Mouse (Mus musculus) kidney, embryonic 15.5 days (tissue): ENCODE measurements around the gene Trabd2b. TPM values are rescaled to one million over a fixed set of nuclear protein-coding genes. Genes with fewer than 3 reads are reported as not detected.
A peak's percentile ranks its signal among the peaks of the same experiment; 100 is the strongest.

Source experiments
- ATAC-seq: fragments of 200-750 bp; cut with Nextera tagmentation; replicated peaks from 2 replicates; pipeline ENCODE4 v1.8.0; 2017; ENCODE audit warnings: moderate TSS enrichment; ENCODE audit not compliant: low FRiP score
- H3K27ac ChIP-seq: fragments of 300-500 bp; sonication (generic); 2 replicates; pipeline ENCODE4 v1.5.1; 2015; ENCODE audit warnings: mild to moderate bottlenecking, inconsistent platforms
- H3K27me3 ChIP-seq: fragments of 300-500 bp; sonication (generic); 2 replicates; pipeline ENCODE4 v1.6.1; 2015; ENCODE audit warnings: inconsistent platforms
- H3K36me3 ChIP-seq: fragments of 300-500 bp; sonication (generic); 2 replicates; pipeline ENCODE4 v1.6.1; 2015; ENCODE audit warnings: inconsistent platforms
- H3K4me1 ChIP-seq: fragments of 300-500 bp; sonication (generic); 2 replicates; pipeline ENCODE4 v1.6.1; 2015; ENCODE audit warnings: inconsistent platforms
- H3K4me2 ChIP-seq: fragments of 300-500 bp; sonication (generic); 2 replicates; pipeline ENCODE4 v1.6.1; 2015; ENCODE audit warnings: moderate library complexity, mild to moderate bottlenecking, inconsistent platforms
- H3K4me3 ChIP-seq: fragments of 300-500 bp; sonication (generic); replicated peaks from 2 replicates; pipeline ENCODE4 v1.5.1; 2015; ENCODE audit warnings: mild to moderate bottlenecking, inconsistent platforms
- H3K9ac ChIP-seq: fragments of 300-500 bp; sonication (generic); 2 replicates; pipeline ENCODE4 v1.6.1; 2015; ENCODE audit warnings: mild to moderate bottlenecking, inconsistent platforms
- H3K9me3 ChIP-seq: fragments of 300-500 bp; sonication (generic); replicated peaks from 2 replicates; pipeline ENCODE4 v1.6.1; 2016; ENCODE audit warnings: inconsistent platforms
- WGBS: fragments of 180-500 bp; shearing (Covaris S2); methylation state at CpG from one replicate; pipeline ENCODE4 v1.1.7; 2015; ENCODE audit warnings: mixed read lengths; 5-methylcytosine and 5-hydroxymethylcytosine counted together
- polyA plus RNA-seq: library from polyadenylated mRNA; unstranded; fragments of >200 nt; fragmentation: Nextera tagmentation; extraction: Ambion mirVana; gene quantifications from 2 replicates; pipeline ENCODE4 v1.2.1, GENCODE M21; 2015

Gene Trabd2b
- polyA plus RNA-seq, 1 experiment from 2014 or later: 4.9 TPM

- Histone ChIP-seq H3K27ac (peak overlapping the region; percentile 78), H3K36me3 (no peaks in the 10 kb centered on the region), H3K9ac (no peak overlapping the region), H3K4me2 (no peak overlapping the region), H3K9me3 (no peaks in the 10 kb centered on the region), H3K4me1 (peaks cover 40% of the 10 kb centered on the region), H3K4me3 (no peak overlapping the region), H3K27me3 (peaks cover 4% of the 10 kb centered on the region; the same call in 1 of the 2 replicates)
- peak; percentile 24; the same call in 1 of the 2 replicates for ATAC-seq
- 20% methylated on average over 4 of the region's 4 CpGs for WGBS
Observed at GRCm38 (mm10) chr4:114625357-114625756, 218.8 kb downstream of the Trabd2b start.

DNA sequence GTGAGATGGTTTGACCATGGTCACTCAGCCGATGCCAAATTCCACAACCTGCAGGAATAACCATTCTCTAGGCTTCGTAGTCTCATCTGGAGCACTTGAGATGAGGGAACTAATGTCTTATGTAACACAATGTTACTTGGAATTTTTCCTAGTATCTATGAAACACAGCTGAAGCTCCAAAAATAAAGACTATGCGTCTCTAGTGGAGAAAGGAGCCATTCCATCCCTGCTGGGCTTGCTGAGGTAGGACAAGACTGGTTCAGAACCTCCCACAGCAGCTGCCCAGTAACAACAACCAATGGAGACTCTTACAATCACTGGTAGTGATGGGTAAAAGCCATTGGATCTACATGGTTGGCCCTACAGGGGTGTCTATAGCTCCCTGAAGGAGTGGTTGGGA is 219.4 kb downstream of the Trabd2b start:
- no peak overlapping the region for H3K4me2 ChIP-seq
- H3K36me3 ChIP-seq: no peaks in the 10 kb centered on the region
- no peak overlapping the region for H3K27ac ChIP-seq
- no peaks in the 10 kb centered on the region for H3K9me3 ChIP-seq
- peaks cover 44% of the 10 kb centered on the region for H3K4me1 ChIP-seq
- no peak overlapping the region for H3K4me3 ChIP-seq
- 81% methylated on average over 3 of the region's 3 CpGs for WGBS
- no peak for ATAC-seq
- peaks cover 4% of the 10 kb centered on the region; the same call in 1 of the 2 replicates for H3K27me3 ChIP-seq
- H3K9ac ChIP-seq: no peak overlapping the region

DNA sequence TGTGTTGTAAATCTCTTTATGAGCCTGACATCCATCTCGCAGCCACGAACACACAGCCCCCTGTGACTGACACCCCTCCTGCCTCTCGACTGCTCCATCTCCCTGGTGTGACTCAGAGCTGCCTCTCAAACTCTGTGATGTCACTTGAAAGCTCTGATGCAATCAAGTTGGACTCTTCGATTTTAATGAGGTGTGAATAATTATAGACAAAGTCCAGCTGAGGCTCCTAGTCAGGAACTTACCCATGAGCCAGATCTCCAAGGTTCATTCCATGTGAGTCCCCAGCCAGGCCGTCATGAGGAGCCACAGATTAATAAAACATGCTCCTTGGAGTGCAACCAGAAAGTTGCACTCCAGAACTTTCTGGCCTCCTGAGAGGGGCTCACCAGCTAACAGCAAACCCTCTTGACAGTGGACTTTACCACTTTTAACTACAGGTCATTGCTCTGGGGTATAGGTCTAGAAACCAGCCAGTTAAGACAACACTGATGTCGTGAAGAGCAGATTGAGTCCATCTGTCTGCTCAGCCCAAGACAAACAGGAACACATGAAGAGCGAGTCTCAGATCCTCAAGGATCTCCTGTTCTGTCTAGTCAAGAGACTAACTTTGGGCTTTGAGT is 221.3 kb downstream of the Trabd2b start:
- 32% methylated on average over 7 of the region's 7 CpGs for WGBS
- Histone ChIP-seq H3K27me3 (peaks cover 4% of the 10 kb centered on the region; the same call in 1 of the 2 replicates), H3K27ac (no peak overlapping the region), H3K4me3 (no peak overlapping the region), H3K4me2 (no peak overlapping the region), H3K9ac (no peak overlapping the region), H3K4me1 (peaks cover 49% of the 10 kb centered on the region), H3K9me3 (no peaks in the 10 kb centered on the region), H3K36me3 (no peaks in the 10 kb centered on the region)
- ATAC-seq: no peak

DNA sequence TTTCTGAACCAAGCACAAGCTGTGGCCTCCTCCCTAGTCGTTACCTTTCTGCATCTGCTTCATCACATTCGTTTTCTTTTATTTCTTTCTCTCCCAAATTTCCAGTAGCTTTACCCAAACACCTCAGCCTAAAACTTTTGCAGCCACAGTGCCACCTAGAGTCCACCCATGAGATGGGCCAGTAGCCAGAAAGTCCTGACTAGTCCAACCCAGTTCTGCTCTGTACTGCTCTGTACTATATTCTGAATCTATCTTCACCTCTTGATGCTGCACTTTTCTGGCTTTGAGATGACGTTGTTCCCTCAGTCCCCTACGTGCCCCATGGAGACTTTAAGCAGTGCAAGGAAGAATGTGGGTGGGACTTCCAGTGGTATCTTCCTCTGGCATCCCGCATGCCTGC is 229.4 kb downstream of the Trabd2b start:
- peaks cover 6% of the 10 kb centered on the region; the same call in 1 of the 2 replicates for H3K4me1 ChIP-seq
- H3K9me3 ChIP-seq: no peaks in the 10 kb centered on the region
- ATAC-seq: peak; percentile 52
- H3K27ac ChIP-seq: no peak overlapping the region
- WGBS: 24% methylated on average over 5 of the region's 5 CpGs
- no peak overlapping the region for H3K4me3 ChIP-seq
- H3K9ac ChIP-seq: no peak overlapping the region
- H3K36me3 ChIP-seq: no peaks in the 10 kb centered on the region
- no peak overlapping the region for H3K4me2 ChIP-seq
- H3K27me3 ChIP-seq: peaks cover 38% of the 10 kb centered on the region

DNA sequence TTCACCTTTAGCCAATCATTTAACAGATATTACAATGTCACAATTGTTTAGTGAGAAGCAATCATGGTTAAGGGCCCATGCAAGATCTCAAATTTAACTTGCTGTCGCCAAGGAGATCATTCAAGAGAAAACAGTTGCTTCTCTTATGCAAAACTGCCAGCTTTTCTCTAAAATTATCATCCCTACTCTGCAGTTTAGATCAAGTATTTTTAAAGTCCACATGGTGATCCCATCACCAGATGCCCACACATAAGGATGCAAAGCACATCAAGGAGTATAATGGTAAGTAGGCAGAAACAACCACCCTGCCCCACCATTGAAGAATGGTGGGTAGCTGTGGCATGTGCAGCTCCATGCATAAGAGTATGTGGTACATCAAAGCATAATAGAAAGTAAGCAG is 229.8 kb downstream of the Trabd2b start:
- no peak overlapping the region for H3K9ac ChIP-seq
- no peak overlapping the region for H3K4me3 ChIP-seq
- H3K27ac ChIP-seq: no peak overlapping the region
- H3K4me1 ChIP-seq: 0 out of 2 replicates have a peak, but pooled peaks cover 2% of the 10 kb centered on the region
- no peaks in the 10 kb centered on the region for H3K36me3 ChIP-seq
- ATAC-seq: no peak
- 86% methylated on average over 1 of the region's 1 CpGs for WGBS
- H3K9me3 ChIP-seq: no peaks in the 10 kb centered on the region
- peaks cover 40% of the 10 kb centered on the region for H3K27me3 ChIP-seq
- no peak overlapping the region for H3K4me2 ChIP-seq

- no peak overlapping the region for H3K4me2 ChIP-seq
Observed at GRCm38 (mm10) chr4:114637120-114637519, 230.6 kb downstream of the Trabd2b start.

DNA sequence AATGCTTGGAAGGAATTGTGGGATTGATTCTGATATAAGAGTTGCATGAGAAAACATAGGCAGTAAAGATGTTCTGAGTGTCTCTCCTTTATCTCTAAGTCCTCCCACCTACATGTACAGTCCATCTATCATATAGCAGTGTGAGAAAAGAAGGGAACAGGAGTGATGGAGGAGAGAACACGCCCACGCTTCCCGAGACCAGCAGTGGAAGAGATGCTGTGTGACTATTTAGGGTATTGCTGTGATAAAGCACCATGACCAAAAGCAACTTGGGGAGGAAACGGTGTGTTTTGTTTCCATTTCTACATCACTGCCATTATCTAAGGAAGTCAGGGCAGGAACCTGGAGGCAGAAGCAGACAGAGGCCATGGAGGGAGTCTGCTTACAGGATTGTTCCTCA is 235.9 kb downstream of the Trabd2b start:
- Histone ChIP-seq H3K4me2 (no peak overlapping the region), H3K4me3 (no peak overlapping the region), H3K27ac (no peak overlapping the region), H3K9me3 (no peaks in the 10 kb centered on the region), H3K9ac (no peak overlapping the region), H3K4me1 (peaks cover 37% of the 10 kb centered on the region), H3K27me3 (peaks cover 45% of the 10 kb centered on the region), H3K36me3 (no peaks in the 10 kb centered on the region)
- no peak for ATAC-seq
- 59% methylated on average over 4 of the region's 4 CpGs for WGBS

More at GRCm38 (mm10) chr4:114637120-114637519, 230.6 kb downstream of the Trabd2b start:
- H3K27me3 ChIP-seq: peaks cover 41% of the 10 kb centered on the region
- 18% methylated on average over 3 of the region's 3 CpGs for WGBS
- H3K4me3 ChIP-seq: no peak overlapping the region
- no peak overlapping the region for H3K9ac ChIP-seq
- no peaks in the 10 kb centered on the region for H3K9me3 ChIP-seq
- ATAC-seq: 0 out of 2 replicates have a peak, but pooled peaks have one; percentile 38
- H3K27ac ChIP-seq: no peak overlapping the region
- no peaks in the 10 kb centered on the region for H3K4me1 ChIP-seq
- no peaks in the 10 kb centered on the region for H3K36me3 ChIP-seq

GRCm38 (mm10) chr4:114643679-114644208 is 237.2 kb downstream of the Trabd2b start:
- H3K36me3 ChIP-seq: no peaks in the 10 kb centered on the region
- H3K9me3 ChIP-seq: no peaks in the 10 kb centered on the region
- H3K4me1 ChIP-seq: peaks cover 41% of the 10 kb centered on the region
- peaks cover 54% of the 10 kb centered on the region for H3K27me3 ChIP-seq
- 15% methylated on average over 20 of the region's 20 CpGs for whole genome bisulfite sequencing
- ATAC-seq: peak; percentile 53
- no peak overlapping the region for H3K9ac ChIP-seq
- H3K4me3 ChIP-seq: no peak overlapping the region
- H3K27ac ChIP-seq: peak overlapping the region; percentile 28; the same call in 1 of the 2 replicates
- H3K4me2 ChIP-seq: peak overlapping the region; percentile 45

- Histone ChIP-seq H3K27me3 (peaks cover 57% of the 10 kb centered on the region), H3K27ac (no peak overlapping the region), H3K4me3 (no peak overlapping the region), H3K9ac (no peak overlapping the region), H3K36me3 (no peaks in the 10 kb centered on the region), H3K4me1 (peaks cover 46% of the 10 kb centered on the region), H3K9me3 (no peaks in the 10 kb centered on the region), H3K4me2 (no peak overlapping the region)
- no peak for ATAC-seq
Observed at GRCm38 (mm10) chr4:114645341-114645740, 238.8 kb downstream of the Trabd2b start.

GRCm38 (mm10) chr4:114646825-114647681 is 240.5 kb downstream of the Trabd2b start:
- Histone ChIP-seq H3K4me1 (peaks cover 62% of the 10 kb centered on the region), H3K27me3 (peaks cover 59% of the 10 kb centered on the region), H3K36me3 (no peaks in the 10 kb centered on the region), H3K9ac (no peak overlapping the region), H3K4me3 (no peak overlapping the region), H3K4me2 (no peak overlapping the region), H3K27ac (no peak overlapping the region), H3K9me3 (no peaks in the 10 kb centered on the region)
- ATAC-seq: no peak
- 37% methylated on average over 13 of the region's 13 CpGs for WGBS

- 0 out of 2 replicates have a peak, but pooled peaks have one; percentile 23 for ATAC-seq
- H3K4me2 ChIP-seq: no peak overlapping the region
- WGBS: 12% methylated on average over 4 of the region's 4 CpGs
- no peaks in the 10 kb centered on the region for H3K36me3 ChIP-seq
- no peak overlapping the region for H3K9ac ChIP-seq
- H3K4me1 ChIP-seq: peaks cover 59% of the 10 kb centered on the region
- peaks cover 53% of the 10 kb centered on the region for H3K27me3 ChIP-seq
- no peak overlapping the region for H3K4me3 ChIP-seq
- no peaks in the 10 kb centered on the region for H3K9me3 ChIP-seq
- H3K27ac ChIP-seq: no peak overlapping the region
Observed at GRCm38 (mm10) chr4:114647689-114648088, 241.2 kb downstream of the Trabd2b start.

GRCm38 (mm10) chr4:114648532-114649074 is 242.1 kb downstream of the Trabd2b start:
- peak overlapping the region; percentile 34; the same call in 1 of the 2 replicates for H3K4me2 ChIP-seq
- H3K4me1 ChIP-seq: peaks cover 51% of the 10 kb centered on the region
- H3K9ac ChIP-seq: no peak overlapping the region
- H3K27ac ChIP-seq: no peak overlapping the region
- no peaks in the 10 kb centered on the region for H3K9me3 ChIP-seq
- no peak overlapping the region for H3K4me3 ChIP-seq
- ATAC-seq: peak; percentile 13; the same call in 1 of the 2 replicates
- no peaks in the 10 kb centered on the region for H3K36me3 ChIP-seq
- H3K27me3 ChIP-seq: peaks cover 52% of the 10 kb centered on the region
- 18% methylated on average over 28 of the region's 28 CpGs for WGBS
